Mouse (Mus musculus) G1E (cell line): ENCODE data around the gene Lrfn3. TPM values are rescaled to one million over a fixed set of nuclear protein-coding genes. Genes with fewer than 3 reads are reported as not detected.
A peak's percentile ranks its signal among the peaks of the same experiment; 100 is the strongest.

Experiments used
- ATAC-seq: 2 replicates; pipeline ENCODE4 v1.8.0; 2016; ENCODE audit warnings: mild to moderate bottlenecking; ENCODE audit not compliant: insufficient number of reproducible peaks, poor library complexity, low FRiP score, severe bottlenecking; ENCODE audit errors: extremely low read depth
- DNase-seq: peaks from one replicate; pipeline ENCODE4 v3.0.0; 2012; ENCODE audit warnings: low spot score
- H3K27me3 ChIP-seq: 2 replicates; pipeline ENCODE4 v1.6.1; 2012; ENCODE audit warnings: mild to moderate bottlenecking, low read length, inconsistent platforms; ENCODE audit not compliant: insufficient read depth
- H3K36me3 ChIP-seq: replicated peaks from 2 replicates; pipeline ENCODE3; 2012; ENCODE audit warnings: mild to moderate bottlenecking, inconsistent platforms
- H3K4me1 ChIP-seq: 2 replicates; pipeline ENCODE4 v1.6.1; 2012; ENCODE audit warnings: low read depth, low read length, inconsistent platforms, mixed read lengths; ENCODE audit not compliant: insufficient read depth
- H3K4me3 ChIP-seq: 2 replicates; pipeline ENCODE4 v1.5.1; 2012; ENCODE audit warnings: low read depth, mild to moderate bottlenecking, inconsistent platforms, low read length, moderate library complexity, mixed read lengths
- H3K9me3 ChIP-seq: replicated peaks from 2 replicates; pipeline ENCODE4 v1.6.1; 2012; ENCODE audit warnings: inconsistent platforms
- CTCF ChIP-seq: IDR thresholded peaks from 2 replicates; pipeline ENCODE4 v1.5.1; 2012; ENCODE audit warnings: low read depth, low read length, inconsistent platforms, mixed read lengths
- GATA1 ChIP-seq: IDR thresholded peaks from 2 replicates; pipeline ENCODE4 v1.6.1; 2012; ENCODE audit warnings: borderline replicate concordance, low read length, inconsistent platforms, mixed read lengths
- GATA2 ChIP-seq: IDR thresholded peaks from 2 replicates; pipeline ENCODE4 v1.6.1; 2012; ENCODE audit warnings: low read depth, low read length, inconsistent platforms, borderline replicate concordance
- POLR2AphosphoS5 ChIP-seq: IDR thresholded peaks from 2 replicates; pipeline ENCODE4 v1.6.1; 2012; ENCODE audit warnings: low read depth, low read length, inconsistent platforms; ENCODE audit not compliant: insufficient replicate concordance
- TAL1 ChIP-seq: conservative IDR thresholded peaks from 2 replicates; pipeline ENCODE4 v1.6.1; 2012; ENCODE audit warnings: low read depth, low read length, inconsistent platforms, mixed read lengths
- polyA plus RNA-seq: library from polyadenylated mRNA; stranded (reverse); fragments of >175 nt; gene quantifications from 2 replicates; pipeline ENCODE4 v1.2.3, GENCODE M21; 2012
- total RNA-seq, 2 experiments: library from RNA; stranded (forward) in 1 of 2; stranded (reverse) in 1 of 2; fragments of 200-1000 nt in 1 of 2; fragments of >200 nt in 1 of 2; fragmentation: Nextera tagmentation in 1 of 2; gene quantifications; 2 replicates each; pipeline ENCODE4 v1.2.3; 2014 to 2017

Lrfn3 gene
- total and polyA plus RNA-seq, 3 experiments, result 0.11 TPM; not detected in 2

- Histone ChIP-seq H3K36me3 (peaks cover 41% of the 10 kb centered on the region), H3K9me3 (no peaks in the 10 kb centered on the region), H3K27me3 (peaks cover 1% of the 10 kb centered on the region; the same call in 1 of the 2 replicates), H3K4me3 (no peak overlapping the region; the same call in 1 of the 2 replicates), H3K4me1 (peaks cover 35% of the 10 kb centered on the region)
- TF ChIP-seq CTCF, result no peak
- TF ChIP-seq POLR2AphosphoS5, result no peak
- no peak for TF ChIP-seq GATA1
- TF ChIP-seq GATA2, result no peak
- TF ChIP-seq TAL1, result no peak
- DNase-seq (no peak), ATAC-seq (no peak)
Observed at GRCm38 (mm10) chr7:30310136-30310535, 52.4 kb downstream of the Lrfn3 start.

GRCm38 (mm10) chr7:30309395-30310129 is 53.0 kb downstream of the Lrfn3 start:
- Histone ChIP-seq H3K36me3 (peaks cover 41% of the 10 kb centered on the region), H3K4me1 (peaks cover 29% of the 10 kb centered on the region), H3K4me3 (peak overlapping the region; percentile 73), H3K9me3 (no peaks in the 10 kb centered on the region), H3K27me3 (no peaks in the 10 kb centered on the region)
- no peak for DNase-seq
- ATAC-seq, result no peak
- TF ChIP-seq GATA2, result no peak
- no peak for TF ChIP-seq POLR2AphosphoS5
- TF ChIP-seq CTCF, result no peak
- TF ChIP-seq TAL1, result no peak
- no peak for TF ChIP-seq GATA1

- H3K4me1 ChIP-seq, result peaks cover 23% of the 10 kb centered on the region
- H3K9me3 ChIP-seq, result no peaks in the 10 kb centered on the region
- ATAC-seq (peak; percentile 100), DNase-seq (peak; percentile 99)
- H3K36me3 ChIP-seq, result peaks cover 34% of the 10 kb centered on the region
- TF ChIP-seq TAL1 (no peak), CTCF (no peak), GATA2 (no peak)
- peak within 1 kb of the TSS; percentile 73 for H3K4me3 ChIP-seq
- H3K27me3 ChIP-seq, result peaks cover 3% of the 10 kb centered on the region; the same call in 1 of the 2 replicates
Observed at GRCm38 (mm10) chr7:30308076-30309005, 54.2 kb downstream of the Lrfn3 start, which contains the start of gene Alkbh6. Gene Alkbh6, plus strand, starts transcription at chr7:30308717.

GRCm38 (mm10) chr7:30306083-30306779 is 56.3 kb downstream of the Lrfn3 start:
- ATAC-seq (no peak), DNase-seq (no peak)
- Histone ChIP-seq H3K9me3 (no peaks in the 10 kb centered on the region), H3K36me3 (peaks cover 13% of the 10 kb centered on the region), H3K4me3 (no peak overlapping the region), H3K27me3 (peaks cover 15% of the 10 kb centered on the region), H3K4me1 (peaks cover 23% of the 10 kb centered on the region)
- no peak for TF ChIP-seq TAL1
- TF ChIP-seq GATA2, result no peak
- no peak for TF ChIP-seq POLR2AphosphoS5
- TF ChIP-seq CTCF, result no peak
- no peak for TF ChIP-seq GATA1

Other genes with a start within 250 kb of the Lrfn3 start
Only the 20 nearest of the 31 such genes appear.
- gene Cox7a1, start 178.6 kb downstream of the Lrfn3 start, total RNA-seq (2014; fragmentation: Nextera tagmentation), result 16.0 and 19.4 TPM in 2 replicates
- 55.2 and 57.0 TPM in 2 replicates for gene Cox7a1, start 178.6 kb downstream of the Lrfn3 start, total RNA-seq (2017)
- 23.4 and 32.4 TPM in 2 replicates for gene Cox7a1, start 178.6 kb downstream of the Lrfn3 start, polyA plus RNA-seq
- gene Capns1, start 164.0 kb downstream of the Lrfn3 start, total RNA-seq (2014; fragmentation: Nextera tagmentation), result 313 and 371 TPM in 2 replicates
- 182 and 204 TPM in 2 replicates for gene Capns1, start 164.0 kb downstream of the Lrfn3 start, total RNA-seq (2017)
- gene Capns1, start 164.0 kb downstream of the Lrfn3 start, polyA plus RNA-seq, result 98.4 and 131 TPM in 2 replicates
- gene Polr2i, start 130.8 kb downstream of the Lrfn3 start, total RNA-seq (2014; fragmentation: Nextera tagmentation), result 23.0 and 34.5 TPM in 2 replicates
- 58.7 and 66.6 TPM in 2 replicates for gene Polr2i, start 130.8 kb downstream of the Lrfn3 start, total RNA-seq (2017)
- gene Polr2i, start 130.8 kb downstream of the Lrfn3 start, polyA plus RNA-seq, result 66.9 and 79.0 TPM in 2 replicates
- gene Tbcb, start 130.5 kb downstream of the Lrfn3 start, total RNA-seq (2014; fragmentation: Nextera tagmentation), result 18.9 and 19.7 TPM in 2 replicates
- gene Tbcb, start 130.5 kb downstream of the Lrfn3 start, total RNA-seq (2017), result 30.8 and 38.1 TPM in 2 replicates
- 20.7 and 38.1 TPM in 2 replicates for gene Tbcb, start 130.5 kb downstream of the Lrfn3 start, polyA plus RNA-seq
- gene Ovol3, start 127.0 kb downstream of the Lrfn3 start, total RNA-seq (2014; fragmentation: Nextera tagmentation), result not detected in 2 replicates
- not detected in 2 replicates for gene Ovol3, start 127.0 kb downstream of the Lrfn3 start, total RNA-seq (2017)
- not detected in 2 replicates for gene Ovol3, start 127.0 kb downstream of the Lrfn3 start, polyA plus RNA-seq
- gene Thap8, start 82.7 kb downstream of the Lrfn3 start, total RNA-seq (2014; fragmentation: Nextera tagmentation), result 1.4 and 2.2 TPM in 2 replicates
- 0.64 and 1.1 TPM in 2 replicates for gene Thap8, start 82.7 kb downstream of the Lrfn3 start, total RNA-seq (2017)
- 0.10 TPM in 1 of 2 replicates, not detected in the other for gene Thap8, start 82.7 kb downstream of the Lrfn3 start, polyA plus RNA-seq
- gene Wdr62, start 82.4 kb downstream of the Lrfn3 start, total RNA-seq (2014; fragmentation: Nextera tagmentation), result 16.5 and 57.9 TPM in 2 replicates
- gene Wdr62, start 82.4 kb downstream of the Lrfn3 start, total RNA-seq (2017), result 7.0 and 8.2 TPM in 2 replicates
- gene Wdr62, start 82.4 kb downstream of the Lrfn3 start, polyA plus RNA-seq, result 40.3 and 59.1 TPM in 2 replicates
- not detected in 2 replicates for gene Clip3, start 71.0 kb downstream of the Lrfn3 start, total RNA-seq (2014; fragmentation: Nextera tagmentation)
- 0.33 TPM in 1 of 2 replicates, not detected in the other for gene Clip3, start 71.0 kb downstream of the Lrfn3 start, total RNA-seq (2017)
- gene Clip3, start 71.0 kb downstream of the Lrfn3 start, polyA plus RNA-seq, result not detected in 2 replicates
- gene Alkbh6, start 54.1 kb downstream of the Lrfn3 start, total RNA-seq (2014; fragmentation: Nextera tagmentation), result 17.2 and 22.1 TPM in 2 replicates
- 18.5 and 24.1 TPM in 2 replicates for gene Alkbh6, start 54.1 kb downstream of the Lrfn3 start, total RNA-seq (2017)
- 44.2 and 52.2 TPM in 2 replicates for gene Alkbh6, start 54.1 kb downstream of the Lrfn3 start, polyA plus RNA-seq
- 2.1 and 5.4 TPM in 2 replicates for gene Syne4, start 48.0 kb downstream of the Lrfn3 start, total RNA-seq (2014; fragmentation: Nextera tagmentation)
- gene Syne4, start 48.0 kb downstream of the Lrfn3 start, total RNA-seq (2017), result 1.0 and 2.6 TPM in 2 replicates
- gene Syne4, start 48.0 kb downstream of the Lrfn3 start, polyA plus RNA-seq, result 2.8 and 4.0 TPM in 2 replicates
- 1.3 and 1.6 TPM in 2 replicates for gene E130208F15Rik, start 41.0 kb downstream of the Lrfn3 start, total RNA-seq (2014; fragmentation: Nextera tagmentation)
- gene E130208F15Rik, start 41.0 kb downstream of the Lrfn3 start, total RNA-seq (2017), result 2.3 and 2.4 TPM in 2 replicates
- 0.49 and 0.85 TPM in 2 replicates for gene E130208F15Rik, start 41.0 kb downstream of the Lrfn3 start, polyA plus RNA-seq
- gene Sdhaf1, start 38.9 kb downstream of the Lrfn3 start, total RNA-seq (2014; fragmentation: Nextera tagmentation), result 4.1 and 4.3 TPM in 2 replicates
- 8.9 and 11.4 TPM in 2 replicates for gene Sdhaf1, start 38.9 kb downstream of the Lrfn3 start, total RNA-seq (2017)
- gene Sdhaf1, start 38.9 kb downstream of the Lrfn3 start, polyA plus RNA-seq, result 9.2 and 11.7 TPM in 2 replicates
- gene Tyrobp, start 51.0 kb upstream of the Lrfn3 start, total RNA-seq (2014; fragmentation: Nextera tagmentation), result 12.9 and 19.6 TPM in 2 replicates
- 92.7 and 101 TPM in 2 replicates for gene Tyrobp, start 51.0 kb upstream of the Lrfn3 start, total RNA-seq (2017)
- 4.4 and 12.5 TPM in 2 replicates for gene Tyrobp, start 51.0 kb upstream of the Lrfn3 start, polyA plus RNA-seq
- gene Hcst, start 57.1 kb upstream of the Lrfn3 start, total RNA-seq (2014; fragmentation: Nextera tagmentation), result not detected in 2 replicates
- gene Hcst, start 57.1 kb upstream of the Lrfn3 start, total RNA-seq (2017), result 2.6 and 3.1 TPM in 2 replicates
- 0.25 and 0.55 TPM in 2 replicates for gene Hcst, start 57.1 kb upstream of the Lrfn3 start, polyA plus RNA-seq
- 3.0 and 4.5 TPM in 2 replicates for gene Nfkbid, start 59.0 kb upstream of the Lrfn3 start, total RNA-seq (2014; fragmentation: Nextera tagmentation)
- gene Nfkbid, start 59.0 kb upstream of the Lrfn3 start, total RNA-seq (2017), result 0.98 and 2.1 TPM in 2 replicates
- 4.8 TPM in 2 replicates for gene Nfkbid, start 59.0 kb upstream of the Lrfn3 start, polyA plus RNA-seq
- not detected in 2 replicates for gene Aplp1, start 82.8 kb upstream of the Lrfn3 start, total RNA-seq (2014; fragmentation: Nextera tagmentation)
- 0.49 TPM in 1 of 2 replicates, not detected in the other for gene Aplp1, start 82.8 kb upstream of the Lrfn3 start, total RNA-seq (2017)
- gene Aplp1, start 82.8 kb upstream of the Lrfn3 start, polyA plus RNA-seq, result not detected in 2 replicates
- gene Kirrel2, start 94.9 kb upstream of the Lrfn3 start, total RNA-seq (2014; fragmentation: Nextera tagmentation), result not detected in 2 replicates
- 0.35 TPM in 1 of 2 replicates, not detected in the other for gene Kirrel2, start 94.9 kb upstream of the Lrfn3 start, total RNA-seq (2017)
- gene Kirrel2, start 94.9 kb upstream of the Lrfn3 start, polyA plus RNA-seq, result not detected in 2 replicates
- not detected in 2 replicates for gene Nphs1, start 95.5 kb upstream of the Lrfn3 start, total RNA-seq (2014; fragmentation: Nextera tagmentation)
- 0.11 TPM in 1 of 2 replicates, not detected in the other for gene Nphs1, start 95.5 kb upstream of the Lrfn3 start, total RNA-seq (2017)
- not detected in 2 replicates for gene Nphs1, start 95.5 kb upstream of the Lrfn3 start, polyA plus RNA-seq
- gene Prodh2, start 130.8 kb upstream of the Lrfn3 start, total RNA-seq (2014; fragmentation: Nextera tagmentation), result not detected in 2 replicates
- gene Prodh2, start 130.8 kb upstream of the Lrfn3 start, total RNA-seq (2017), result not detected in 2 replicates
- not detected in 2 replicates for gene Prodh2, start 130.8 kb upstream of the Lrfn3 start, polyA plus RNA-seq
- gene Arhgap33, start 172.3 kb upstream of the Lrfn3 start, total RNA-seq (2014; fragmentation: Nextera tagmentation), result 13.3 and 16.5 TPM in 2 replicates
- 5.0 and 5.3 TPM in 2 replicates for gene Arhgap33, start 172.3 kb upstream of the Lrfn3 start, total RNA-seq (2017)
- gene Arhgap33, start 172.3 kb upstream of the Lrfn3 start, polyA plus RNA-seq, result 40.3 and 51.4 TPM in 2 replicates